Mouse (Mus musculus): ENCODE measurements around the gene Cln6. TPM values are rescaled to one million over a fixed set of nuclear protein-coding genes. Genes with fewer than 3 reads are reported as not detected.
"Not testable (repeated sequence)": the region's sequence is repeated elsewhere in the genome, so short reads cannot be mapped to it uniquely, and the experiment has no call there.

Gene Cln6
- total and polyA plus RNA-seq, 2 experiments from 2014 or later: 9.5 to 31.7 TPM

GRCm38 (mm10) chr9:62812216-62813049 is 26.2 kb upstream of the Cln6 start:
- H3K36me3 ChIP-seq (ENCODE audit: insufficient read depth, low read length): no peaks in the 10 kb centered on the region
- no peaks in the 10 kb centered on the region for H3K9me3 ChIP-seq (ENCODE audit: low read length)
- 9% methylated on average over 14 of the region's 14 CpGs for WGBS
- H3K4me3 ChIP-seq (ENCODE audit: low read length): peak overlapping the region; percentile 93
- no peaks in the 10 kb centered on the region for H3K27me3 ChIP-seq (ENCODE audit: insufficient read depth, low read length)
- peak overlapping the region; percentile 69 for H3K4me2 ChIP-seq (ENCODE audit: low read depth, low read length)
- peak overlapping the region; percentile 98 for H3K27ac ChIP-seq
- DNase-seq (ENCODE audit: low spot score) (peak; percentile 18), ATAC-seq (peak; percentile 41)
- peak overlapping the region; percentile 96 for H3K9ac ChIP-seq (replicated peaks; ENCODE audit: low read length)
- H3K4me1 ChIP-seq (ENCODE audit: insufficient read depth, low read length): peaks cover 9% of the 10 kb centered on the region
- TF ChIP-seq CTCF (IDR thresholded peaks at IDR 0.05; ENCODE audit: low read depth): no peak

GRCm38 (mm10) chr9:62814751-62815150 is 23.8 kb upstream of the Cln6 start:
- H3K4me3 ChIP-seq (ENCODE audit: low read length): no peak overlapping the region
- H3K9ac ChIP-seq (replicated peaks; ENCODE audit: low read length): no peak overlapping the region
- H3K27ac ChIP-seq: no peak overlapping the region
- ATAC-seq: no peak
- H3K4me1 ChIP-seq (ENCODE audit: insufficient read depth, low read length): no peaks in the 10 kb centered on the region
- DNase-seq (ENCODE audit: low spot score): no peak
- 83% methylated on average over 2 of the region's 2 CpGs for WGBS
- no peaks in the 10 kb centered on the region for H3K36me3 ChIP-seq (ENCODE audit: insufficient read depth, low read length)
- H3K9me3 ChIP-seq (ENCODE audit: low read length): no peaks in the 10 kb centered on the region
- H3K4me2 ChIP-seq (ENCODE audit: low read depth, low read length): no peak overlapping the region
- no peaks in the 10 kb centered on the region for H3K27me3 ChIP-seq (ENCODE audit: insufficient read depth, low read length)
- TF ChIP-seq CTCF (IDR thresholded peaks at IDR 0.05; ENCODE audit: low read depth): no peak

DNA sequence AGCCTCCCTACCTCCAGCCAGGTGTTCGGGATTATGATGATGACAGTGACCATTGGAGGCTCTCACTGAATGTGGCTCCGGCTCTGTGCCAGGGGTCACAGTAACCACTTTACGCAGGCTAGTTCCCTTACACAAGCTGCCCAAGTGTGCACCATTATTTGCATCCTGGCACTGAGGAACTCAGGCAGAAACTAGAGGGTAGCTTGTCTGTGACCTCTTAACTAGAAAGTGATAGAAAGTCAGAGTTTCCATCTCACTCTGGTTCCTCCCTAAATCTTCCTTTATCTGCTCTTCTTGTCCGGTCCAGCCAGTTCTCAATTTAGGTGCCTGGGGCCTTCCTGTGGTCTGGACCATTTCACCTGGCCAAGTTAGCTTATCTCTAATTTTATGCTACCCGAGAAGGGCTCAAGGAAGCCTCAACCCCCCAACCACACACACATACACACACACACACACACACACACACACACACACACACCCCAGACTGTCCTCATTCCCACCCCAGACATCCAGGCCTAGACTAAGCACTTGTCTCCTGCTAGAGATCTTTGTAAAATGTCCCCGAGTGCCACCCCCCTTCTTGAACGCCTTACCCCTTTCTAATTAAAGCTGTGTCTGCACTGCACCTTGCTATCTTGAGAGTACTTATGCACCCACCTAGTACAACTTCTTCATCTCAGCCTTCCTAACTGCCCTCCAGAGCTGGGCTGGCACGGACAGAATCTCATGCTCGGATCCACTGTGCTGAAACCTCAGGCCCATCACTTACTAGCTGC is 22.1 kb upstream of the Cln6 start:
- WGBS: 77% methylated on average over 9 of the region's 9 CpGs
- no peak overlapping the region for H3K27ac ChIP-seq

GRCm38 (mm10) chr9:62817099-62817571 is 21.4 kb upstream of the Cln6 start:
- no peaks in the 10 kb centered on the region for H3K36me3 ChIP-seq (ENCODE audit: insufficient read depth, low read length)
- H3K27ac ChIP-seq: peak overlapping the region; percentile 8; the same call in 1 of the 2 replicates
- DNase-seq (ENCODE audit: low spot score) (peak; percentile 67), ATAC-seq (peak; percentile 40; the same call in 1 of the 2 replicates)
- no peak for TF ChIP-seq CTCF (IDR thresholded peaks at IDR 0.05; ENCODE audit: low read depth)
- WGBS: 36% methylated on average over 12 of the region's 12 CpGs
- no peak overlapping the region for H3K9ac ChIP-seq (replicated peaks; ENCODE audit: low read length)
- H3K4me3 ChIP-seq (ENCODE audit: low read length): no peak overlapping the region
- no peak overlapping the region for H3K4me2 ChIP-seq (ENCODE audit: low read depth, low read length)
- no peaks in the 10 kb centered on the region for H3K9me3 ChIP-seq (ENCODE audit: low read length)
- no peaks in the 10 kb centered on the region for H3K27me3 ChIP-seq (ENCODE audit: insufficient read depth, low read length)
- no peaks in the 10 kb centered on the region for H3K4me1 ChIP-seq (ENCODE audit: insufficient read depth, low read length)

More for the DNA sequence above, 22.1 kb upstream of the Cln6 start:
- DNase-seq (ENCODE audit: low spot score) (no peak), ATAC-seq (0 out of 2 replicates have a peak, but pooled peaks have one; percentile 21)
- no peak overlapping the region for H3K9ac ChIP-seq (replicated peaks; ENCODE audit: low read length)
- H3K4me3 ChIP-seq (ENCODE audit: low read length): no peak overlapping the region
- H3K4me2 ChIP-seq (ENCODE audit: low read depth, low read length): no peak overlapping the region
- no peaks in the 10 kb centered on the region for H3K27me3 ChIP-seq (ENCODE audit: insufficient read depth, low read length)
- no peak for TF ChIP-seq CTCF (IDR thresholded peaks at IDR 0.05; ENCODE audit: low read depth)
- H3K9me3 ChIP-seq (ENCODE audit: low read length): no peaks in the 10 kb centered on the region
- H3K36me3 ChIP-seq (ENCODE audit: insufficient read depth, low read length): no peaks in the 10 kb centered on the region
- no peaks in the 10 kb centered on the region for H3K4me1 ChIP-seq (ENCODE audit: insufficient read depth, low read length)

DNA sequence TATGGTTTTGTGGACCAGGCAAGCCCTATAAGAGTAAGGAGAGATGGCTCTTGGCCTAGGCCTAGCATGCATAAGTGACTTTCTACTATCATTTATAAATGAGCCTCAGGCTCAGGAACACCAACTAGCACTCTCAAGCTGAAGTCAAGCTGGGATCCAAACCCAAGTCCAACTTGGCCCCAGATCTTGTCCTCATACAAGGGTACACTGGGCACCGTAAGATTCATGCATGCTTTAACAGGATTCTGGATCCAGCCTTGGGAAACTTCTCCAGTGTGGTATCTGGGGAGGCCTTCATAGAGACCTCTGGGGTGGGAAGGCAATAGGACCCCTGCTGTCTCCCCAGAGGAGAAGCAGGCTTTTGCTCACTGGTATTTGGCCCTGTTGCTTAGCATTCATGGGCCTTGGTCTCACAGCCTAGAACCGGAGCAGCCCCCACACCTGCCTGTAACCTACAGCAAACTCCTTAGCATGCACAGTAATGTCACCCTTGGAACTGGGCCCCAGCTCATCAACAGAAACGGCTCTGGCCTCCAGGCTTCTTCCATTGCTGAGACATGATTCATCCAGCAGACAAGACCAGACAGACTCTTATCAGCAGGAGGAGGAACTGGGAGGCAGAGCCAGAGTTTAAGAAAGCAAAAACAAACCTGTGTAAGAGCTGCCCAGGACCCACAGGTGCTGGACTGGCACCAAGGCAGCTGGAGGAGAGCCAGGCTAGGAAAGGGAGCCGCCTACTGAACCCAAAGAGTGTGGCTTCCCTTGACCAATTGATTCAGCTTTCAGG is 20.6 kb upstream of the Cln6 start:
- no peaks in the 10 kb centered on the region for H3K9me3 ChIP-seq (ENCODE audit: low read length)
- no peaks in the 10 kb centered on the region for H3K4me1 ChIP-seq (ENCODE audit: insufficient read depth, low read length)
- ATAC-seq: no peak
- no peak overlapping the region for H3K4me2 ChIP-seq (ENCODE audit: low read depth, low read length)
- DNase-seq (ENCODE audit: low spot score): no peak
- H3K9ac ChIP-seq (replicated peaks; ENCODE audit: low read length): no peak overlapping the region
- no peak overlapping the region for H3K27ac ChIP-seq
- H3K27me3 ChIP-seq (ENCODE audit: insufficient read depth, low read length): no peaks in the 10 kb centered on the region
- H3K4me3 ChIP-seq (ENCODE audit: low read length): no peak overlapping the region
- H3K36me3 ChIP-seq (ENCODE audit: insufficient read depth, low read length): no peaks in the 10 kb centered on the region
- no peak for TF ChIP-seq CTCF (IDR thresholded peaks at IDR 0.05; ENCODE audit: low read depth)
- 59% methylated on average over 4 of the region's 4 CpGs for WGBS

GRCm38 (mm10) chr9:62819494-62819893 is 19.1 kb upstream of the Cln6 start:
- H3K9ac ChIP-seq (replicated peaks; ENCODE audit: low read length): no peak overlapping the region
- H3K36me3 ChIP-seq (ENCODE audit: insufficient read depth, low read length): no peaks in the 10 kb centered on the region
- no peak overlapping the region for H3K4me2 ChIP-seq (ENCODE audit: low read depth, low read length)
- no peak overlapping the region for H3K27ac ChIP-seq
- TF ChIP-seq CTCF (IDR thresholded peaks at IDR 0.05; ENCODE audit: low read depth): no peak
- H3K4me1 ChIP-seq (ENCODE audit: insufficient read depth, low read length): no peaks in the 10 kb centered on the region
- H3K4me3 ChIP-seq (ENCODE audit: low read length): no peak overlapping the region
- WGBS: 83% methylated on average over 3 of the region's 3 CpGs
- ATAC-seq (no peak), DNase-seq (ENCODE audit: low spot score) (no peak)
- no peaks in the 10 kb centered on the region for H3K9me3 ChIP-seq (ENCODE audit: low read length)
- no peaks in the 10 kb centered on the region for H3K27me3 ChIP-seq (ENCODE audit: insufficient read depth, low read length)

- DNase-seq (ENCODE audit: low spot score); H3K4me1 ChIP-seq (ENCODE audit: insufficient read depth, low read length); H3K9ac ChIP-seq (replicated peaks; ENCODE audit: low read length); H3K36me3 ChIP-seq (ENCODE audit: insufficient read depth, low read length); H3K9me3 ChIP-seq (ENCODE audit: low read length); ATAC-seq; H3K27me3 ChIP-seq (ENCODE audit: insufficient read depth, low read length); H3K4me2 ChIP-seq (ENCODE audit: low read depth, low read length); H3K4me3 ChIP-seq (ENCODE audit: low read length); H3K27ac ChIP-seq: not testable (repeated sequence)
- WGBS: 85% methylated on average over 6 of the region's 6 CpGs
Measured at GRCm38 (mm10) chr9:62819910-62820309, 18.7 kb upstream of the Cln6 start.

All from hindbrain, postnatal 0 days (tissue).